Mouse (Mus musculus) liver, embryonic 15.5 days (tissue): Measurements from ENCODE around the gene Bud13. TPM values are rescaled to one million over a fixed set of nuclear protein-coding genes. Genes with fewer than 3 reads are reported as not detected.
"Not testable (repeated sequence)": the region's sequence is repeated elsewhere in the genome, so short reads cannot be mapped to it uniquely, and the experiment has no call there.

Experiments
- ATAC-seq: fragments of 200-750 bp; cut with Nextera tagmentation; 2 replicates; pipeline ENCODE4 v1.8.0; 2017; ENCODE audit warnings: moderate number of reproducible peaks, mild to moderate bottlenecking, moderate library complexity; ENCODE audit not compliant: insufficient read depth
- H3K27ac ChIP-seq: fragments of 300-500 bp; sonication (generic); replicated peaks from 2 replicates; pipeline ENCODE4 v1.5.1; 2015; ENCODE audit warnings: mild to moderate bottlenecking, inconsistent platforms
- H3K27me3 ChIP-seq: fragments of 300-500 bp; sonication (generic); 2 replicates; pipeline ENCODE4 v1.6.1; 2015; ENCODE audit warnings: mild to moderate bottlenecking, inconsistent platforms
- H3K36me3 ChIP-seq: fragments of 300-500 bp; sonication (generic); replicated peaks from 2 replicates; pipeline ENCODE4 v1.6.1; 2015; ENCODE audit warnings: moderate library complexity, mild to moderate bottlenecking, inconsistent platforms
- H3K4me1 ChIP-seq: fragments of 300-500 bp; sonication (generic); replicated peaks from 2 replicates; pipeline ENCODE4 v1.6.1; 2015; ENCODE audit warnings: inconsistent platforms
- H3K4me2 ChIP-seq: fragments of 300-500 bp; sonication (generic); 2 replicates; pipeline ENCODE4 v1.6.1; 2015; ENCODE audit warnings: moderate library complexity, mild to moderate bottlenecking, inconsistent platforms
- H3K4me3 ChIP-seq: fragments of 300-500 bp; sonication (generic); replicated peaks from 2 replicates; pipeline ENCODE4 v1.5.1; 2015; ENCODE audit warnings: mild to moderate bottlenecking, inconsistent platforms
- H3K9ac ChIP-seq: fragments of 300-500 bp; sonication (generic); 2 replicates; pipeline ENCODE4 v1.6.1; 2015; ENCODE audit warnings: moderate library complexity, mild to moderate bottlenecking, inconsistent platforms
- H3K9me3 ChIP-seq: fragments of 300-500 bp; sonication (generic); replicated peaks from 2 replicates; pipeline ENCODE4 v1.6.1; 2016; ENCODE audit warnings: inconsistent platforms
- WGBS: fragments of 180-500 bp; shearing (Covaris S2); methylation state at CpG from one replicate; pipeline ENCODE4 v1.1.7; 2015; ENCODE audit warnings: mixed read lengths; ENCODE audit not compliant: insufficient replicate concordance; 5-methylcytosine and 5-hydroxymethylcytosine counted together
- polyA plus RNA-seq: library from polyadenylated mRNA; unstranded; fragments of >200 nt; fragmentation: Nextera tagmentation; extraction: Ambion mirVana; gene quantifications from 2 replicates; pipeline ENCODE4 v1.2.1, GENCODE M21; 2015

The Bud13 gene
- polyA plus RNA-seq, 1 experiment from 2014 or later, result 6.6 TPM

DNA sequence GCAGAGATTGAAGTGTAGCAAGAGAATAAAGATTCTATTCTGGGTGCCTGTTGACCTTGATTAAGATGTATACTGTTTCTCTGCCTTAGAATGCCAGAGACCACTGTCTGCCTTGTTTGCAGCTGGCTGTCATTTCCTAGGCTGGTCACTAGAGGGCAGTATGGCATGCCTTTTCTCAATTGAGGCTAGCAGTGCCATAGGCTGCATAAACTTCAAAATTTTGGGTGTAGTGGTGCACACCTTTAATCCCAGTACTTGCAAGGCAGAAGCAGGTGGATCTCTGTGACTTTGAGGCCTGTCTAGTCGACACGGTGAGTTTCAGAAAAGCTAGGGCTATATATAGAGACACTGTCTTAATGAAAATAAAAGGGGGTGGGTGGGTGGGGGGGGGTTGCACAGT lies 19.3 kb downstream of the Bud13 start:
- peaks cover 20% of the 10 kb centered on the region for H3K36me3 ChIP-seq
- H3K27ac ChIP-seq, result no peak overlapping the region
- no peaks in the 10 kb centered on the region for H3K4me1 ChIP-seq
- no peak overlapping the region for H3K4me2 ChIP-seq
- H3K4me3 ChIP-seq, result no peak overlapping the region
- H3K9ac ChIP-seq, result no peak overlapping the region
- H3K9me3 ChIP-seq, result no peaks in the 10 kb centered on the region
- 8% methylated on average over 2 of the region's 2 CpGs for WGBS
- ATAC-seq, result no peak
- 0 out of 2 replicates have a peak, but pooled peaks cover under 1% of the 10 kb centered on the region for H3K27me3 ChIP-seq

GRCm38 (mm10) chr9:46309121-46309520 lies 26.3 kb downstream of the Bud13 start:
- H3K36me3 ChIP-seq, result no peaks in the 10 kb centered on the region
- H3K9ac ChIP-seq, result no peak overlapping the region
- peaks cover 17% of the 10 kb centered on the region for H3K27me3 ChIP-seq
- H3K4me3 ChIP-seq, result no peak overlapping the region
- no peak overlapping the region for H3K4me2 ChIP-seq
- H3K9me3 ChIP-seq, result no peaks in the 10 kb centered on the region
- no peaks in the 10 kb centered on the region for H3K4me1 ChIP-seq
- ATAC-seq, result no peak
- 13% methylated on average over 7 of the region's 7 CpGs for WGBS
- H3K27ac ChIP-seq, result no peak overlapping the region

GRCm38 (mm10) chr9:46314507-46314906 lies 31.7 kb downstream of the Bud13 start:
- Histone ChIP-seq H3K4me1 (no peaks in the 10 kb centered on the region), H3K4me2 (no peak overlapping the region), H3K9me3 (no peaks in the 10 kb centered on the region), H3K4me3 (no peak overlapping the region), H3K27me3 (0 out of 2 replicates have a peak, but pooled peaks cover 10% of the 10 kb centered on the region), H3K27ac (no peak overlapping the region), H3K9ac (no peak overlapping the region), H3K36me3 (no peaks in the 10 kb centered on the region)
- WGBS, result 7% methylated on average over 4 of the region's 4 CpGs
- ATAC-seq, result no peak

GRCm38 (mm10) chr9:46314921-46315320 lies 32.1 kb downstream of the Bud13 start:
- WGBS, result 48% methylated on average over 2 of the region's 2 CpGs
- Histone ChIP-seq H3K9me3 (no peaks in the 10 kb centered on the region), H3K9ac (no peak overlapping the region), H3K4me3 (no peak overlapping the region), H3K27me3 (0 out of 2 replicates have a peak, but pooled peaks cover 10% of the 10 kb centered on the region), H3K27ac (no peak overlapping the region), H3K36me3 (no peaks in the 10 kb centered on the region), H3K4me1 (no peaks in the 10 kb centered on the region), H3K4me2 (no peak overlapping the region)
- ATAC-seq, result no peak

DNA sequence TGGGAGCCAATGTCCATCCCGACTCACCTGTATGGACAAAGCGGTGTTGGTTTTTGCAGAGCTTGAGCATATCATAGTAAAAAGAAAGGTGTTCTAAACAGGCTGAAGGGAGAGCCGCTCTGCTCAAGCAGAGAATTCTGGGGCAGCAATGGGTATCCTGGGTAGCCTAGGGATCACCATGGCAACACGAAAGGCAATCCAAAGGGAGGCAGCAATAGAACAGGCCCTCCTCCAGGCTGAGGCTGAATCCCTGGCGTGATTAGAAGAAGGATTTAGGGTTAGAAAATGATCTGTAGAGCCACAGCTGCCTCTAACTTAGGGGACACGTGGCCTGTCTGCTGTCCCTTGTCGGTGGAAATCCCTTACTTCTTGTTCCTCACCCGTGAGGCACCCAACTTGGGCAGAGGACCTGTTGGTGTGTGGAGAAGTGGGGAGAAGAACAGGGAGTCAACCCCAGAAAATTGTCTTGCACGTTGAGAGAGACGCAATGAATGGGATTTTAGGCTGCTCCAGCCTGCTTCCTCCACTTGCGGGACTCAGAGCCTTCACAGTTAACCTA lies 33.1 kb downstream of the Bud13 start:
- Histone ChIP-seq H3K4me2 (no peak overlapping the region), H3K27me3 (0 out of 2 replicates have a peak, but pooled peaks cover 10% of the 10 kb centered on the region), H3K4me1 (no peaks in the 10 kb centered on the region), H3K9me3 (no peaks in the 10 kb centered on the region), H3K4me3 (no peak overlapping the region), H3K36me3 (no peaks in the 10 kb centered on the region), H3K27ac (no peak overlapping the region), H3K9ac (no peak overlapping the region)
- ATAC-seq, result no peak
- WGBS, result 59% methylated on average over 11 of the region's 11 CpGs

DNA sequence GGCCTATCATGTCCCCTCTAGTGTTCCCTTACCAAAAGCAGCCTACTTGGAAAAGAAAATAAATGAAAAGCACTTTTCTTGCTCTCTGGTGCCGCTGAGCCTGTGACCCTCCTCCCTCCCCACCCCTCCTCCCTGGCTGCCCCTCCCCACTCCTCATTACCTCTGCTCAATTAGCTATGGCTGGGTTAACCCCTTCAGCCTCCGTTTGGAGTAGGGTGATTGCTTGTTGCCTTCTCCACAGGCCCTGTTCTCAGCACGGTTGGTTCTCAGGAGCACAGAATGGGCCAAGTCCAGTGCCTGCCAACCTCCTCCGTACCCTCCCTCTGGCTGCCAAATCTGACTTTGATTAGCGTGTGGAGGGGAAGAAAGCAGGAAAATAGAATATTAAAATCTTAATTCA lies 33.6 kb downstream of the Bud13 start:
- Histone ChIP-seq H3K4me2 (no peak overlapping the region), H3K4me3 (no peak overlapping the region), H3K27ac (no peak overlapping the region), H3K9me3 (no peaks in the 10 kb centered on the region), H3K4me1 (no peaks in the 10 kb centered on the region), H3K9ac (no peak overlapping the region), H3K36me3 (no peaks in the 10 kb centered on the region), H3K27me3 (0 out of 2 replicates have a peak, but pooled peaks cover 10% of the 10 kb centered on the region)
- WGBS, result 46% methylated on average over 5 of the region's 5 CpGs
- ATAC-seq, result no peak

- Histone ChIP-seq H3K4me1 (no peaks in the 10 kb centered on the region), H3K27me3 (0 out of 2 replicates have a peak, but pooled peaks cover 10% of the 10 kb centered on the region), H3K36me3 (no peaks in the 10 kb centered on the region), H3K4me3 (no peak overlapping the region), H3K9ac (no peak overlapping the region), H3K27ac (no peak overlapping the region), H3K9me3 (no peaks in the 10 kb centered on the region), H3K4me2 (no peak overlapping the region)
- no peak for ATAC-seq
- WGBS, result 62% methylated on average over 8 of the region's 8 CpGs
These were observed 34.1 kb downstream of the Bud13 start for GRCm38 (mm10) chr9:46316909-46317308.

DNA sequence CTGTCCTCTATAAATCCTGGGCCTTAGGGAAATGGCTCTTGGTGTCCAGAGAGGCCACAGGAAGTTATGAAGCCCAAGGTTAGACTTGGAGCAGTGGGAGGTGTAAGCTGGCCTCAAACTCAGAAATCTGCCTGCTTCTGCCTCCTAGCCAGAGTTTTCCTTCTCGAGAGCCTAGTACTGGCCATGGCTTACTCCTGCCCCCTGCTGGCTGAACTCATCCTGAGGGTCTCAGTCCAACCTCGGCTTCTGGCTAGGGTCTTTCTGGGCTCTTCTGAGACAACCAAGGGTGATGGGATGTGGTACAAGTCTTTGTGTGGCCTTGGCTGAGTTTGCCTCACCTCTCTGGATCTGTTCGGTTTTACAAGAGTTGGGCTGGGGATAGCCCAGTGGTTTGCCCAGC lies 35.1 kb downstream of the Bud13 start:
- WGBS, result 64% methylated on average over 3 of the region's 3 CpGs
- no peaks in the 10 kb centered on the region for H3K4me1 ChIP-seq

DNA sequence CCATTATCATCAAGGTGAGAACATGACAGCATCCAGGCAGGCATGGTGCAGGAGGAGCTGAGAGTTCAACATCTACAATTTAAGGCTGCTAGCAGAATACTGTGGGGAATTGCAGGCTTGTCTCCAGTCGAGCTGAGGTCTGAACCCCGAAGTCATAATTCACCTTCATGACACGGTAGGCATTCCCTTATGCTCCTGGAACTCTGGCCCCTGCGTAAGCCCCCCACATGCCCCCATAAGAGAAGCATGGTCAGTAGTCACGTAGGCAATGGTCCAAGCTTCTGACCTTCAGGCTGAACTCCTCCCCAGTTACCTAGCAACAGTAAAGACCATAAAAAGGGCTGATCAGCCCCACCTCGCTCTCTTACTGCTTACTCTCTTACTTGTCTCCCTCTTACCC lies 37.1 kb downstream of the Bud13 start, which contains the start of gene 4931429L15Rik:
Gene 4931429L15Rik (minus strand): TSS at position 101 of the 400 bp plus-strand sequence.
- not testable (repeated sequence) for H3K4me1 ChIP-seq, ATAC-seq, H3K4me3 ChIP-seq, H3K27ac ChIP-seq, H3K9me3 ChIP-seq, H3K36me3 ChIP-seq, H3K9ac ChIP-seq, H3K4me2 ChIP-seq, H3K27me3 ChIP-seq
- 61% methylated on average over 6 of the region's 6 CpGs for WGBS

More for the DNA sequence above, 35.1 kb downstream of the Bud13 start:
- Histone ChIP-seq H3K4me3 (no peak overlapping the region), H3K27ac (no peak overlapping the region), H3K4me2 (no peak overlapping the region), H3K36me3 (no peaks in the 10 kb centered on the region), H3K27me3 (0 out of 2 replicates have a peak, but pooled peaks cover 10% of the 10 kb centered on the region), H3K9me3 (no peaks in the 10 kb centered on the region), H3K9ac (no peak overlapping the region)
- ATAC-seq, result no peak

DNA sequence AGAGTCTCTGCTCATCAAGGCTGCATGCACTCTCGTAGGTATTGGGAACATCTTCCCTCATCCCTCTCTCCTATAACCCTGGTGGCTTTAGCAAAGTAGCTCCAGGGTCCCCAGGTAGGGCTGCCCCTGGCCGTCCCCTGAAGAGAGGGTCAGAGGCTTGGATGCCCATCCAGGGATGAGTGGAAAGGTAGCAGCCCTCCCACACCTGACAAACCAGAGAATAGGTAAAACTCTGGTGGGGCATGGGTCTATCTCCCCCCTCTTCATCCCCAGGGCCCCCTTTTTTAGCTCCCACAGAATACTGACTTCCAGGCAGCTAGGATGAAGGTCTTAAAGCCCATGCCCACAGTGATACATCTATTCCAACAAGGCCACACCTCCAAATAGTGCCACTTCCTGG lies 37.7 kb downstream of the Bud13 start:
- Histone ChIP-seq H3K4me2 (no peak overlapping the region), H3K4me3 (no peak overlapping the region), H3K27me3 (no peaks in the 10 kb centered on the region), H3K4me1 (no peaks in the 10 kb centered on the region), H3K9me3 (no peaks in the 10 kb centered on the region), H3K27ac (no peak overlapping the region), H3K36me3 (no peaks in the 10 kb centered on the region), H3K9ac (no peak overlapping the region)
- no peak for ATAC-seq
- 55% methylated on average over 2 of the region's 2 CpGs for WGBS

- H3K4me3 ChIP-seq, result no peak overlapping the region
- no peak overlapping the region for H3K27ac ChIP-seq
- 74% methylated on average over 11 of the region's 11 CpGs for WGBS
- peaks cover 39% of the 10 kb centered on the region for H3K27me3 ChIP-seq
- H3K4me1 ChIP-seq, result peaks cover 13% of the 10 kb centered on the region
- H3K9me3 ChIP-seq, result no peaks in the 10 kb centered on the region
- no peak for ATAC-seq
- no peaks in the 10 kb centered on the region for H3K36me3 ChIP-seq
- H3K9ac ChIP-seq, result no peak overlapping the region
- H3K4me2 ChIP-seq, result no peak overlapping the region
These were observed 44.0 kb downstream of the Bud13 start for GRCm38 (mm10) chr9:46326694-46327405.
